Mouse (Mus musculus) stomach, adult 2 months (tissue): ENCODE results near the gene Serping1. TPM values are rescaled to one million over a fixed set of nuclear protein-coding genes. Genes with fewer than 3 reads are reported as not detected.

Experiments
- polyA plus RNA-seq: library from polyadenylated mRNA; depleted of rRNA; stranded (reverse); fragments of >200 nt; gene quantifications from 2 replicates; pipeline ENCODE4 v1.2.3, GENCODE M21; 2012; rRNA removed

Serping1 gene
- polyA plus RNA-seq: 128 and 145 TPM in 2 replicates

GRCm38 (mm10) chr2:84775241-84775640, at the start of gene Serping1:
TSS of gene Serping1 (minus strand) at chr2:84775444.

GRCm38 (mm10) chr2:84822552-84822951, 47.3 kb upstream of the Serping1 start, which contains the start of gene Smtnl1:
TSS of gene Smtnl1 (minus strand) at chr2:84822652.

GRCm38 (mm10) chr2:84798493-84798921, 23.3 kb upstream of the Serping1 start, which contains the start of gene Ube2l6:
TSS of gene Ube2l6 (plus strand) at chr2:84798828.

GRCm38 (mm10) chr2:84743561-84743960, 31.7 kb downstream of the Serping1 start, which contains the start of gene Gm19426:
TSS of gene Gm19426 (minus strand) at chr2:84743655.

GRCm38 (mm10) chr2:84733579-84734300, 41.5 kb downstream of the Serping1 start, which contains the start of gene Ypel4:
TSS of gene Ypel4 (plus strand) at chr2:84734058.

GRCm38 (mm10) chr2:84727172-84727858, 47.9 kb downstream of the Serping1 start, which contains the start of gene Clp1:
TSS of gene Clp1 (minus strand) at chr2:84727350.

Other genes starting within 250 kb of the Serping1 start
- gene Ctnnd1, start 124.7 kb downstream of the Serping1 start, polyA plus RNA-seq: 14.4 and 24.0 TPM in 2 replicates
- gene Btbd18, start 116.4 kb downstream of the Serping1 start, polyA plus RNA-seq: not detected in 2 replicates
- gene Selenoh, start 104.7 kb downstream of the Serping1 start, polyA plus RNA-seq: 22.8 and 39.0 TPM in 2 replicates
- gene Gm28635, start 97.4 kb downstream of the Serping1 start, polyA plus RNA-seq: not detected in 2 replicates
- 3.5 and 4.1 TPM in 2 replicates for gene Med19, start 97.0 kb downstream of the Serping1 start, polyA plus RNA-seq
- gene Tmx2, start 96.3 kb downstream of the Serping1 start, polyA plus RNA-seq: 32.9 and 35.4 TPM in 2 replicates
- gene Zdhhc5, start 60.3 kb downstream of the Serping1 start, polyA plus RNA-seq: 22.6 and 27.1 TPM in 2 replicates
- 3.3 and 4.6 TPM in 2 replicates for gene Clp1, start 48.1 kb downstream of the Serping1 start, polyA plus RNA-seq
- 2.1 and 2.3 TPM in 2 replicates for gene Ypel4, start 41.4 kb downstream of the Serping1 start, polyA plus RNA-seq
- gene Gm19426, start 31.8 kb downstream of the Serping1 start, polyA plus RNA-seq: 0.25 and 0.49 TPM in 2 replicates
- 6.0 and 6.2 TPM in 2 replicates for gene Ube2l6, start 23.4 kb upstream of the Serping1 start, polyA plus RNA-seq
- gene Smtnl1, start 47.2 kb upstream of the Serping1 start, polyA plus RNA-seq: 0.66 and 1.2 TPM in 2 replicates
- 10.0 and 11.9 TPM in 2 replicates for gene Timm10, start 51.6 kb upstream of the Serping1 start, polyA plus RNA-seq
- gene Slc43a1, start 63.4 kb upstream of the Serping1 start, polyA plus RNA-seq: 1.2 and 1.4 TPM in 2 replicates
- 2.2 and 3.4 TPM in 2 replicates for gene Rtn4rl2, start 111.3 kb upstream of the Serping1 start, polyA plus RNA-seq
- 11.1 and 18.0 TPM in 2 replicates for gene Slc43a3, start 161.1 kb upstream of the Serping1 start, polyA plus RNA-seq
- 0.32 TPM in 1 of 2 replicates, not detected in the other for gene Prg2, start 205.0 kb upstream of the Serping1 start, polyA plus RNA-seq
- gene Prg3, start 212.8 kb upstream of the Serping1 start, polyA plus RNA-seq: not detected in 2 replicates